Mouse (Mus musculus) CD8-positive naive resting alpha-beta T cell, adult 2 months (primary cell): ENCODE data around the gene Efcab5.
A peak's percentile ranks its signal among the peaks of the same experiment; 100 is the strongest.

Source experiments
- DNase-seq, 2 experiments: peaks; one replicate each; pipeline ENCODE4 v3.0.0; 2022; ENCODE audit warnings: low read depth in 2 of 2, low spot score in 2 of 2

Gene Efcab5

DNA sequence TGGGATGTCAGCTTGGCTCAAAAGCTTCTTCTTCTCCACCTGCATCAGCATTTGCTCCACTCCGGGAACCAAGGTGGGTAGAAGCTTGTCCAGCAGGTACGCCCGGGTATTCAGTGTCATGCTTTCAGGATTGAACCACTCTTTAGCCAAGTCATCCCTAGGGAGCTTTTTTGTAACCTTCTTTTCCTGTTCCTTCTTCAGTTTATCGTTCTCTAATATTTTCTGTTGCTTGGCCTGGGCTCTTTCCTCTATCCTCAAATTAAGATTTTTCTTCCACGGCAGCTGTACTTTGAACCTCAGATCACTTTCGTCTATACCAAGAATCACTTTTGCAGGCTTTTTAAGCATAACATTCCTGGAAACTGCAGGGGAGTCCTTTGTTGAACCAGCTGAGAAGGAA, at the start of gene Efcab5:
Efcab5 (minus strand) TSS at position 101 of the 400 bp plus-strand sequence.
- DNase-seq, result no peak

- no peak for DNase-seq
Observed at GRCm38 (mm10) chr11:77235267-77235666, 46.5 kb upstream of the Efcab5 start.

- no peak for DNase-seq
Observed at GRCm38 (mm10) chr11:77231514-77231913, 42.7 kb upstream of the Efcab5 start.

DNA sequence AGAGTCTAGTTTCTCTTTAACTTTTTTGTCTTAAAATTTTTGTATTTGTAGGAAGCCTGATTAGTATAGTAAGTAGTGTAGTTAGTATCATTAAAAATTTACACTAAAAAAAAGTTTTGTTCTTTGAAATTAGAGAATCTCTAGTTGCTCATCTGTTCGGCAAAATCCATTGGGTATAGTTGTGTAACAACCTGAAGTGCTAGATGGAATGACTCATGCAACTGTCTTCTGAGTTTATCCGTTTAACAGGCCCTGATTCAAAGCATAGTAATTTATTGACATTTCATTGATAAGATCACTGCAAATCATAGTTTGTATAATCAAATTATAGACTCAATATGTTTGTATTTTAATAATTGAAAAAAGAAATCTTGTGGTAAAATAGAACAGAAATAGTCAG, 42.0 kb upstream of the Efcab5 start:
- no peak for DNase-seq

DNA sequence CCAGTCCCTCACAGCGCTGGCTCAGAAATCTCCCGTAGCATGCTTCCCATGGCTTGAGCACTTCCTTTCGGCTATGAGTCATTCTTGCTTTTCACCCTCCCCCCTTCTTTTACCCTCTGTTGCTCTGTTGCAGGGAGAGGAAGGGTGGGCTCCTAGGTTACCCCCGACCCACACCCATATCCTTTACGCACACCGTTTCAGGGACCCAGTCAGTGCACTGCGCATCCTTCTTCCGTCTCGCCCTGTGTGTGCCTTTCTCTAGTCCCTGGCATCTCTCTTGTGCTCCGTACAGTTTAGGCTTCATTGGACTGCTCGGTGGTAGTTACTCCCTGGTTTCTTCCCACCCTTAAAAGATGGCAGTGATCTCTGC, 28.0 kb upstream of the Efcab5 start:
- DNase-seq, result peak in 1 of 2 experiments; percentile 16

DNA sequence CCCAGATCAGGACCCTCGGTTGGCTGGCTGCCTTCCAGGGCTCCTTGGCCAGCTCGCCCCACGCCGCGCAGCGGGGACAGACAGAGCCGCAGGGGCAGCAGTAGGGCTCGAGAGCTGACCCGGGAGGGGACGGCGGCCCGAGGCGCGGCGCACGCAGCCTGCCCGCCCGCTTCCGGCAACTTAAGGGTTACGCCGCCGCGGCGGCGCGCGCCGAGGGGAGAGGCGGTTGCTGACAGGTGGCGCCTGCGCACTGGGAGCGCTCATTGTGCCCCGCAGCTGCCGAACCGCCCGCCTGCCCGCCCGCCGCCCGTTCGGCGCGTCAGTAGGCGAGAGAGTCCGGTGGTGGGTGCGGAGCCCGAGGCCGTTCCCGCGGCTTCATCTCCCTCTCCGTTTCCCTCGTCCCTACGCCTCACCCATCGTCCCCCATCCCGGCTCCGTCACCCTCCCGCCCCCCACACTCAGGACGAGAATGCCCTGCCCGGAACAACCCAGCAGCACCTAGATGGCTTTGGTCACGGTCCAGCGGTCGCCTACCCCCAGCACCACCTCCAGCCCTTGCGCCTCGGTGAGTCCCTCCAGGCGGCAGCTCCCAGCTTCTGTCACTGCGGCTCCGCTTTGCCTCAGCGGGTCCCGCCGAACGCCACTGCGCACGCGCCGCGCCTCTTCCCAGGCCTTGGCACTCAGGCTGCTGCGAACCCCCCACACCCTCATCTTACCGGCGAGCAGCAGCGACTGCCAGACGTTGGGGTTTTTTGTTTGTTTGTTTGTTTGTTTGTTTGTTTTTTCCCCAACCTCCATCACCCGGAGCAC, 27.4 kb upstream of the Efcab5 start, which contains the start of gene Ssh2:
Ssh2 (plus strand) TSS at position 337 of the 810 bp plus-strand sequence.
- DNase-seq, result peak; percentile 60 to 73

- DNase-seq, result no peak
Observed at GRCm38 (mm10) chr11:77215483-77215882, 26.7 kb upstream of the Efcab5 start.

GRCm38 (mm10) chr11:77214755-77215154, 26.0 kb upstream of the Efcab5 start:
- peak; percentile 69 to 77 for DNase-seq

GRCm38 (mm10) chr11:77214142-77214692, 25.4 kb upstream of the Efcab5 start:
- DNase-seq, result no peak

DNA sequence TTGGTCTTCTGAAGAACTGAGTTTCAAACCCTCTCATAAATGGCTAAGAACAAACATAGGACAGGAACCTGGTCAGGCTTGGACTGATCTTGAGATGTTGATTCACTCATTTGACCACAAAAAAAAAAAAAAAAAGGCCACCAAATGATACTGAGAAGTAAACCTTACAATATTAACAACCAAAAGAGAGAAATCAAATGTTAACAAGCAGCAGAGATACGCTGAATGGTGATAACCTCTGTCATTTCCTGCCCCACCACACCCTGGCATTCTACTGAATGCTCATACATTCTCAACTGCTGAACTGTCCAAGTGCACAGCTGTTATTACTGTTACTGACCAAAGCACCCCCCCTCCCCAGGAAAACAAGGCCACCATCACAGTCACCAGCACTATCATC, 11.9 kb upstream of the Efcab5 start:
- no peak for DNase-seq

DNA sequence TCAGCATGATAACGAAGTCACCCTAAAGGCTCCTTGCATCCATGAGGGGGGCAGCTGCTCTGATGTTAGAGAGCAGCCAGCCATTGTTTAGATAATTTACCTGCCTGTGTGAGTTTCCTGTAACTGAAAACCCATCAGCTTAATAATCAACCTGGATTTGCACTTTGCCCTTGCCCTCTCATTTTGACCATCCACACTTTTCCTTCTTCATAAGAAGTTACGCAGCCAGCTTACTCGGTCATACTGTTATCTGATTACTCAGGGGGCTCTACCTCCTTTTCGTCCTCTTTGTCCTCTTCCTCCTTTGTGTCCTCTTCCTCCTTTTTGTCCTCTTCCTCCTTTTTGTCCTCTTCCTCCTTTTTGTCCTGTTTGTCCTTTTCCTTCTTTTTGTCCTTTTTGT, 10.9 kb upstream of the Efcab5 start:
- no peak for DNase-seq

DNA sequence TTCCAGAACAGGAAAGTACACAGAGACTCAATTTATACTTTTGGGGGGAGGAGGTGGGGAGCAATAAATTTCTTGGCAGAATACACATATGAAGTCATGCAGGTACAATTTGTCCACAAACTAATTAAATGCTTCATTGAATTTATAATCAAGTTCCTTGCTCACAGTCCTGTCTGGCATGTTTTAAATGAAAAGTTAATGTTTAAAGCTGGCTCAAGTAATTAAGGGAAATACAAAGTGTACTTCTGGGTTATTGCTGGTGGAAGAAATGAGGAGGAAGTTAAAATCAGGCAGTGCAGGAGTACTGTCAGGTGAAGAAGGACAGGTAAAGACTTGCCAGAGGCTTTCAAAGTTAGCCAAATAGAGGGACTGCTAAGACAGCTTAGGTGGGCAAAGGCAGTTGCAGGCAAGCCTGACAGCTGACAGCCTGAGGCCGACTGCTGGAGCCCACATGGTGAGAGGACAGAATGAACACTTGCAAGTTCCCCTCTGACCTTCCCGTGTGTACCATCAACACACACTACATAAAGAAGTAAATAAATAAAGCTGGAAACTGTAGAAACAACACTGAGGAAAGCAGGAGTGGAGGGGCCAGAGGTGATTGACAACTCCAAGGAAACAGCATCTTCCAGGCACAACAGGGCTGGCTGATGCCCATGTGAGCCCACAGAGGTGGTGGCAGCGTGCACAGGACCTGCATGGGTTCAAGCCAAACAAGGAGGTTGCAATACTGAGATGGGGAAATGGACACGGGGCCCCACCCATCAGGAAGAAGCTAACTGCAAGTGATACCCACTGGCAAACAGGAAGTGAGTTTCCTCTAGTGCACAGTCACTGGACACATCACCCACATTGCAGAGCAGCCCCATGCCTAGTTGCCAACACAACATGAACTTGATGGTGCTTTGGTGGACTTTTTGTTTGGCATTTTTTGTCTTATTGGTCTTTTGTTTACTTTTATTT, 7.7 kb upstream of the Efcab5 start:
- no peak for DNase-seq

- DNase-seq, result no peak
Observed at GRCm38 (mm10) chr11:77195360-77196109, 6.8 kb upstream of the Efcab5 start.

DNA sequence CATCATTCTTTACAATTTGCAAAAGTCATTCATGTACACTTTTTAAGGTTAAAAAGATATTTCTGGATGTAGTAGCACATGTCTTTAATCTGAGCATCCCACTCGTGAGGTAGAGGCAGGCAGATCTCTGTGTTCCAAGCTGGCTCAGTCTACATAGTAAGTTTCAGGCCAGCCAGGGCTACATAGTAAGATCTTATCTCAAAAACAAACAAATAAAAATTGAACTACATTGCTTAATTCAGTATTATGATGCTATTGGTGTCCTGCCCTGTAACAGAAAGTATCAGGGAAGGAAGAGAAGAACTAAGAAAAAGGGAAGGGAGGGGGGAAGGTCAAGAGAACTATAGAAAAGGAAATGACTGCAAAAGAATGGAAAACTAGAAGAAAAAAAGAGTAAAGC, 6.0 kb upstream of the Efcab5 start:
- DNase-seq, result no peak

DNA sequence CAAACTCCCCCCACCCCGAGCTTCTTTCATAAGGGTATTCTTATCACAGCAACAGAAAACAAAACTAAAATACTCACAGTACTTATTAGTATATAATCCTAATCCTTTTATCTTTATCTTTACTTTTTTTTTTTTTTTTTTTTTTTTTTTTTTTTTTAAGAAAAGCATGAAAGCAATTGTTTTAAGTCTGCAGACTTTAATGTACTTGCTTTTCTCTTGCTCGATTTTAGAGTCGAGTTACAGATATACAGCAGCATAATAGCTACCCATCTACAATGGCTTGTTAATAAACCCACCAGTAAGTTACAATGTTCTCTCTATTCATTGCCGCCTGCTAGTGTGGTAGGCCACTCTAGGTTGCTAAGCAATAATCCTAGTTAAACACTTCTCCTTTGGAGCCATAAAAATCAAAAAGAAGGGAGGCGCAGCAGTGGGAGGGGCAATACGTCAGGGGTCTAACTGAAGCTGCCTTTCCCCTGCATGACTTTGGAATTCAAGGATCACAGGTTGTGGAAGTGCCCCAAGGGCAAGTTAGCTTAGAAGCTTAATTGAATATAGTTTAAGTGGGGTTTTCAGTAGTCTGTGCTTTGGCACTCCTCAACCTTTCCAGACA, 5.3 kb upstream of the Efcab5 start:
- DNase-seq, result no peak

GRCm38 (mm10) chr11:77193410-77193809, 4.6 kb upstream of the Efcab5 start:
- DNase-seq, result no peak

- DNase-seq, result no peak
Observed at GRCm38 (mm10) chr11:77184926-77185325, 3.8 kb downstream of the Efcab5 start.

- no peak for DNase-seq
Observed at GRCm38 (mm10) chr11:77182616-77183015, 6.2 kb downstream of the Efcab5 start.

DNA sequence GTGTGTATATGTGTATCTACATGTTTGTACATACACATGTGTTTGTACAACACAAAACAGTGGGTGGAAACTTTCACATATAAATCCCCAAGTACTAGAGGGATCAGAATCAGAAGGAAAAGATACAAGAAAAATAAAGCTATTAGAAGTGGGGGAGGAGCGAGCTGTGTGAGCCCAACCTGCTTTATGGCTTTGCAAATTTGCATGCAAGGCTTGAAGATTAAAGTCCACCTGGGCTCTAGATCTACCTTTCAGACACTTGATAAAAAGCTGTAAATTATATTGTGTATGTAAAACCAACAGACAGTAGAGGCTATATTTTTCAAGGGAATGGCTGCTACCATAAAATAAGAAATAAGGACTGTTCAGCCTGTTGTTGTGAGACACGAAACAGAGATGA, 6.7 kb downstream of the Efcab5 start:
- no peak for DNase-seq

- no peak for DNase-seq
Observed at GRCm38 (mm10) chr11:77181528-77181927, 7.2 kb downstream of the Efcab5 start.

DNA sequence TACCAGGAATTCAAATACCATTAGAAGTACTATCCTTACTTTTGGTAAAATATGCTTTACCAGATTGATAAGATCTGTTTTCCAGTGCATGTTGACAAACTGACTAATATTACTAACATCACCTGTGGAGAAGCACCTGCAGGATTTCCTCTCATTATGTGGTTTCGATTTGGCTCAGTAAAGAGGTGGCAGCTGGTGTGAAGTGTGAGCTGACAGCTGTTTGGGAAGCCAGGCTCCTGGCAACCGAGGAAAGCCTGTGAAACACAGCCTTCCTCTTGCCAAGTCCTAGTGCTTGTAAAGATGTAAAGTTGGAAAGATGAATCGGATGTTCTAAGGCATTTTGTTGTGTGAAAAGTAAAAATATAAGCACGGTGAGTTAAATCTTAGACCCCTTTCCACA, 7.9 kb downstream of the Efcab5 start:
- no peak for DNase-seq
